Mouse (Mus musculus) cerebellum, adult 2 months (tissue): ENCODE measurements at regions not wholly inside any gene's neighbourhood (a gene's known extent, or its start where the extent isn't known, plus 50 kb on each side); places are given as distances from the start of the nearest gene placed in this dataset.

Experiments
- DNase-seq, 2 experiments: peaks; one replicate each; pipeline ENCODE4 v3.0.0; 2021
- H3K27ac ChIP-seq: fragments of 200-500 bp; 2 replicates; pipeline ENCODE4 v1.5.1; 2012; ENCODE audit warnings: low read length, control low read depth, inconsistent platforms; ENCODE audit not compliant: insufficient read depth
- H3K27me3 ChIP-seq: fragments of 200-500 bp; 2 replicates; pipeline ENCODE4 v1.6.1; 2012; ENCODE audit warnings: inconsistent platforms, mild to moderate bottlenecking, low read length, moderate library complexity; ENCODE audit not compliant: control insufficient read depth, insufficient read depth
- H3K4me1 ChIP-seq: fragments of 200-500 bp; 2 replicates; pipeline ENCODE4 v1.6.1; 2011; ENCODE audit warnings: low read length; ENCODE audit not compliant: control insufficient read depth, insufficient read depth
- H3K4me3 ChIP-seq: fragments of 200-500 bp; replicated peaks from 2 replicates; pipeline ENCODE3; 2011; ENCODE audit warnings: mild to moderate bottlenecking, low read depth, low read length, control low read depth; ENCODE audit not compliant: insufficient read depth
- CTCF ChIP-seq: fragments of 200-500 bp; IDR thresholded peaks from 2 replicates; pipeline ENCODE4 v1.5.1; 2011; ENCODE audit warnings: low read depth, mild to moderate bottlenecking, control low read depth, low read length, moderate library complexity, borderline replicate concordance; ENCODE audit not compliant: insufficient read depth
- POLR2A ChIP-seq: fragments of 200-500 bp; IDR thresholded peaks from 2 replicates; pipeline ENCODE4 v1.6.1; 2011; ENCODE audit warnings: low read length, control low read depth, borderline replicate concordance; ENCODE audit not compliant: insufficient read depth
- WGBS: fragments of 180-500 bp; shearing (Covaris S2); methylation state at CpG from one replicate; pipeline ENCODE4 v1.1.7; 2018; 5-methylcytosine and 5-hydroxymethylcytosine counted together

GRCm38 (mm10) chr2:9464413-9464812 is 416.6 kb upstream of the 4930412O13Rik start:
- TF ChIP-seq CTCF = no peak
- no peak for TF ChIP-seq POLR2A
- Histone ChIP-seq H3K27me3 (no peaks in the 10 kb centered on the region), H3K4me3 (no peak overlapping the region), H3K4me1 (no peaks in the 10 kb centered on the region), H3K27ac (no peak overlapping the region)
- no peak for DNase-seq
- 72% methylated on average over 4 of the region's 4 CpGs for WGBS

- H3K4me1 ChIP-seq = no peaks in the 10 kb centered on the region
- H3K27ac ChIP-seq = no peak overlapping the region
- TF ChIP-seq CTCF (no peak), POLR2A (no peak)
- H3K27me3 ChIP-seq = no peaks in the 10 kb centered on the region
- no peak overlapping the region for H3K4me3 ChIP-seq
- 64% methylated on average over 5 of the region's 5 CpGs for WGBS
- DNase-seq = no peak
These were observed 416.2 kb upstream of the 4930412O13Rik start for GRCm38 (mm10) chr2:9464818-9465217.

GRCm38 (mm10) chr2:9467573-9467972 is 413.5 kb upstream of the 4930412O13Rik start:
- no peak for TF ChIP-seq POLR2A
- no peak for TF ChIP-seq CTCF
- Histone ChIP-seq H3K27ac (no peak overlapping the region), H3K4me1 (no peaks in the 10 kb centered on the region), H3K4me3 (no peak overlapping the region), H3K27me3 (no peaks in the 10 kb centered on the region)
- DNase-seq = no peak
- WGBS = 86% methylated on average over 2 of the region's 2 CpGs

- no peaks in the 10 kb centered on the region for H3K4me1 ChIP-seq
- H3K27ac ChIP-seq = no peak overlapping the region
- no peak for DNase-seq
- WGBS = 23% methylated on average over 3 of the region's 3 CpGs
- TF ChIP-seq CTCF = no peak
- TF ChIP-seq POLR2A = no peak
- no peak overlapping the region for H3K4me3 ChIP-seq
- H3K27me3 ChIP-seq = no peaks in the 10 kb centered on the region
These were observed 412.4 kb upstream of the 4930412O13Rik start for GRCm38 (mm10) chr2:9468651-9469050.

GRCm38 (mm10) chr2:9481678-9482345 is 399.2 kb upstream of the 4930412O13Rik start:
- TF ChIP-seq POLR2A (no peak), CTCF (no peak)
- Histone ChIP-seq H3K4me1 (no peaks in the 10 kb centered on the region), H3K4me3 (no peak overlapping the region), H3K27me3 (no peaks in the 10 kb centered on the region), H3K27ac (no peak overlapping the region)
- 65% methylated on average over 7 of the region's 7 CpGs for WGBS
- no peak for DNase-seq

- WGBS = 91% methylated on average over 7 of the region's 7 CpGs
- no peak for DNase-seq
- TF ChIP-seq CTCF (no peak), POLR2A (no peak)
- Histone ChIP-seq H3K27ac (no peak overlapping the region), H3K4me3 (no peak overlapping the region), H3K27me3 (no peaks in the 10 kb centered on the region), H3K4me1 (no peaks in the 10 kb centered on the region)
These were observed 393.6 kb upstream of the 4930412O13Rik start for GRCm38 (mm10) chr2:9487381-9487914.

- no peak for DNase-seq
- no peak for TF ChIP-seq POLR2A
- no peak for TF ChIP-seq CTCF
- H3K4me1 ChIP-seq = no peaks in the 10 kb centered on the region
- no peak overlapping the region for H3K27ac ChIP-seq
- no peaks in the 10 kb centered on the region for H3K27me3 ChIP-seq
- no peak overlapping the region for H3K4me3 ChIP-seq
- WGBS = 48% methylated on average over 6 of the region's 6 CpGs
These were observed 387.4 kb upstream of the 4930412O13Rik start for GRCm38 (mm10) chr2:9493606-9494145.

GRCm38 (mm10) chr2:9520045-9520444 is 361.0 kb upstream of the 4930412O13Rik start:
- no peaks in the 10 kb centered on the region for H3K4me1 ChIP-seq
- 93% methylated on average over 1 of the region's 1 CpGs for WGBS
- H3K27me3 ChIP-seq = no peaks in the 10 kb centered on the region; the same call in 1 of the 2 replicates
- H3K4me3 ChIP-seq = no peak overlapping the region
- no peak overlapping the region for H3K27ac ChIP-seq
- no peak for DNase-seq
- TF ChIP-seq POLR2A = no peak
